Mouse (Mus musculus): ENCODE measurements at regions not wholly inside any gene's neighbourhood (a gene's known extent, or its start where the extent isn't known, plus 50 kb on each side); places are given as distances from the start of the nearest gene placed in this dataset.

- H3K9me3 ChIP-seq (ENCODE audit: control insufficient read depth, low read length), result no peaks in the 10 kb centered on the region
- no peak for ATAC-seq (ENCODE audit: low FRiP score)
- H3K4me3 ChIP-seq (ENCODE audit: low read depth, low read length), result no peak overlapping the region
- no peaks in the 10 kb centered on the region for H3K36me3 ChIP-seq (ENCODE audit: control insufficient read depth, insufficient read depth, low read length)
- H3K9ac ChIP-seq (ENCODE audit: low read depth, low read length), result no peak overlapping the region
- no peak overlapping the region for H3K4me2 ChIP-seq (replicated peaks; ENCODE audit: low read depth, low read length)
- no peaks in the 10 kb centered on the region for H3K27me3 ChIP-seq (ENCODE audit: control insufficient read depth, insufficient read depth, low read length)
- H3K27ac ChIP-seq (ENCODE audit: low read depth, low read length), result no peak overlapping the region
- 74% methylated on average over 7 of the region's 7 CpGs for WGBS
- no peak for DNase-seq (ENCODE audit: low spot score)
- no peaks in the 10 kb centered on the region for H3K4me1 ChIP-seq (replicated peaks; ENCODE audit: control insufficient read depth, insufficient read depth, low read length)
These were observed 80.7 kb upstream of the Mgme1 start for GRCm38 (mm10) chr2:144189756-144190155.

- Histone ChIP-seq H3K27me3 (ENCODE audit: control insufficient read depth, insufficient read depth, low read length) (no peaks in the 10 kb centered on the region), H3K4me1 (replicated peaks; ENCODE audit: control insufficient read depth, insufficient read depth, low read length) (no peaks in the 10 kb centered on the region), H3K9me3 (ENCODE audit: control insufficient read depth, low read length) (no peaks in the 10 kb centered on the region), H3K4me2 (replicated peaks; ENCODE audit: low read depth, low read length) (no peak overlapping the region), H3K27ac (ENCODE audit: low read depth, low read length) (no peak overlapping the region), H3K9ac (ENCODE audit: low read depth, low read length) (no peak overlapping the region), H3K4me3 (ENCODE audit: low read depth, low read length) (no peak overlapping the region), H3K36me3 (ENCODE audit: control insufficient read depth, insufficient read depth, low read length) (no peaks in the 10 kb centered on the region)
- no peak for DNase-seq (ENCODE audit: low spot score)
- ATAC-seq (ENCODE audit: low FRiP score), result no peak
- 77% methylated on average over 9 of the region's 9 CpGs for WGBS
These were observed 79.4 kb upstream of the Mgme1 start for GRCm38 (mm10) chr2:144191018-144191417.

GRCm38 (mm10) chr2:144191707-144192106 lies 78.8 kb upstream of the Mgme1 start:
- no peak overlapping the region for H3K4me2 ChIP-seq (replicated peaks; ENCODE audit: low read depth, low read length)
- DNase-seq (ENCODE audit: low spot score) (no peak), ATAC-seq (ENCODE audit: low FRiP score) (no peak)
- H3K9me3 ChIP-seq (ENCODE audit: control insufficient read depth, low read length), result no peaks in the 10 kb centered on the region
- H3K4me1 ChIP-seq (replicated peaks; ENCODE audit: control insufficient read depth, insufficient read depth, low read length), result no peaks in the 10 kb centered on the region
- H3K36me3 ChIP-seq (ENCODE audit: control insufficient read depth, insufficient read depth, low read length), result no peaks in the 10 kb centered on the region
- H3K9ac ChIP-seq (ENCODE audit: low read depth, low read length), result no peak overlapping the region
- no peak overlapping the region for H3K4me3 ChIP-seq (ENCODE audit: low read depth, low read length)
- no peak overlapping the region for H3K27ac ChIP-seq (ENCODE audit: low read depth, low read length)
- no peaks in the 10 kb centered on the region for H3K27me3 ChIP-seq (ENCODE audit: control insufficient read depth, insufficient read depth, low read length)
- WGBS, result 84% methylated on average over 4 of the region's 4 CpGs

- no peaks in the 10 kb centered on the region for H3K9me3 ChIP-seq (ENCODE audit: control insufficient read depth, low read length)
- no peak overlapping the region for H3K27ac ChIP-seq (ENCODE audit: low read depth, low read length)
- no peak for ATAC-seq (ENCODE audit: low FRiP score)
- no peaks in the 10 kb centered on the region for H3K36me3 ChIP-seq (ENCODE audit: control insufficient read depth, insufficient read depth, low read length)
- no peak overlapping the region for H3K4me3 ChIP-seq (ENCODE audit: low read depth, low read length)
- DNase-seq (ENCODE audit: low spot score), result no peak
- H3K4me1 ChIP-seq (replicated peaks; ENCODE audit: control insufficient read depth, insufficient read depth, low read length), result no peaks in the 10 kb centered on the region
- no peaks in the 10 kb centered on the region for H3K27me3 ChIP-seq (ENCODE audit: control insufficient read depth, insufficient read depth, low read length)
- 77% methylated on average over 8 of the region's 8 CpGs for WGBS
- H3K4me2 ChIP-seq (replicated peaks; ENCODE audit: low read depth, low read length), result no peak overlapping the region
- no peak overlapping the region for H3K9ac ChIP-seq (ENCODE audit: low read depth, low read length)
These were observed 78.0 kb upstream of the Mgme1 start for GRCm38 (mm10) chr2:144192428-144192827.

- no peak overlapping the region for H3K4me2 ChIP-seq (replicated peaks; ENCODE audit: low read depth, low read length)
- no peak for ATAC-seq (ENCODE audit: low FRiP score)
- no peaks in the 10 kb centered on the region for H3K36me3 ChIP-seq (ENCODE audit: control insufficient read depth, insufficient read depth, low read length)
- H3K27me3 ChIP-seq (ENCODE audit: control insufficient read depth, insufficient read depth, low read length), result no peaks in the 10 kb centered on the region
- no peak overlapping the region for H3K27ac ChIP-seq (ENCODE audit: low read depth, low read length)
- WGBS, result 62% methylated on average over 14 of the region's 14 CpGs
- no peaks in the 10 kb centered on the region for H3K9me3 ChIP-seq (ENCODE audit: control insufficient read depth, low read length)
- no peak overlapping the region for H3K9ac ChIP-seq (ENCODE audit: low read depth, low read length)
- no peaks in the 10 kb centered on the region for H3K4me1 ChIP-seq (replicated peaks; ENCODE audit: control insufficient read depth, insufficient read depth, low read length)
- H3K4me3 ChIP-seq (ENCODE audit: low read depth, low read length), result no peak overlapping the region
- no peak for DNase-seq (ENCODE audit: low spot score)
These were observed 74.6 kb upstream of the Mgme1 start for GRCm38 (mm10) chr2:144195851-144196250.

- Histone ChIP-seq H3K27ac (ENCODE audit: low read depth, low read length) (no peak overlapping the region), H3K4me1 (replicated peaks; ENCODE audit: control insufficient read depth, insufficient read depth, low read length) (no peaks in the 10 kb centered on the region), H3K4me2 (replicated peaks; ENCODE audit: low read depth, low read length) (no peak overlapping the region), H3K27me3 (ENCODE audit: control insufficient read depth, insufficient read depth, low read length) (no peaks in the 10 kb centered on the region), H3K9me3 (ENCODE audit: control insufficient read depth, low read length) (no peaks in the 10 kb centered on the region), H3K36me3 (ENCODE audit: control insufficient read depth, insufficient read depth, low read length) (no peaks in the 10 kb centered on the region), H3K4me3 (ENCODE audit: low read depth, low read length) (no peak overlapping the region), H3K9ac (ENCODE audit: low read depth, low read length) (no peak overlapping the region)
- peak; percentile 45 for DNase-seq (ENCODE audit: low spot score)
- 75% methylated on average over 2 of the region's 2 CpGs for WGBS
- ATAC-seq (ENCODE audit: low FRiP score), result no peak
These were observed 73.3 kb upstream of the Mgme1 start for GRCm38 (mm10) chr2:144197139-144197538.

- no peak overlapping the region for H3K27ac ChIP-seq (ENCODE audit: low read depth, low read length)
- no peak overlapping the region for H3K4me3 ChIP-seq (ENCODE audit: low read depth, low read length)
- DNase-seq (ENCODE audit: low spot score) (no peak), ATAC-seq (ENCODE audit: low FRiP score) (no peak)
- no peaks in the 10 kb centered on the region for H3K4me1 ChIP-seq (replicated peaks; ENCODE audit: control insufficient read depth, insufficient read depth, low read length)
- no peaks in the 10 kb centered on the region for H3K9me3 ChIP-seq (ENCODE audit: control insufficient read depth, low read length)
- no peaks in the 10 kb centered on the region for H3K36me3 ChIP-seq (ENCODE audit: control insufficient read depth, insufficient read depth, low read length)
- H3K27me3 ChIP-seq (ENCODE audit: control insufficient read depth, insufficient read depth, low read length), result no peaks in the 10 kb centered on the region
- 75% methylated on average over 13 of the region's 13 CpGs for WGBS
- H3K9ac ChIP-seq (ENCODE audit: low read depth, low read length), result no peak overlapping the region
- no peak overlapping the region for H3K4me2 ChIP-seq (replicated peaks; ENCODE audit: low read depth, low read length)
These were observed 72.0 kb upstream of the Mgme1 start for GRCm38 (mm10) chr2:144198326-144199051.
